Mouse (Mus musculus) left cerebral cortex, adult 11 months (tissue): ENCODE measurements around the gene Txlnb.
A peak's percentile ranks its signal among the peaks of the same experiment; 100 is the strongest.
"Not testable (repeated sequence)": the region's sequence is repeated elsewhere in the genome, so short reads cannot be mapped to it uniquely, and the experiment has no call there.

Experiments
- DNase-seq: peaks from one replicate; pipeline ENCODE4 v3.0.0; 2022; ENCODE audit warnings: low spot score

Gene Txlnb

DNA sequence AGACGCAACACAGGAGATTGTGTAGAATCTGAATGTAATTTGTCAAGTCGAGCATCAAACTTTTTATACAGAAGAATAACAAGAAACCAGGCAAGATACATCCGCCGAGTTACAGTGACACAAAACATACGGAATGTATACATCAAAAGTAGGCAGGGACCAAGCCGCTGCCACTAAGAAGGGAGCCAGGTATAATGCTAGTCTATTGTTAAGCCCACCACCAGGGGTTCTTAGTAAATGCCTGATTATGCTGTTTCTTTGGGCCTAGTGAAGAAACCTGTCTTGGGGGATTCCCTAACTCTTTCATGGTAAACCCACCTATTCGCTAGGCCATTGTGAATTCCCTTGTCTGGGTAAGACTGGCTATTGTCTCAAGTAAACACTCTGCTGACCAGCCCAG lies 24.4 kb downstream of the Txlnb start:
- not testable (repeated sequence) for DNase-seq

DNA sequence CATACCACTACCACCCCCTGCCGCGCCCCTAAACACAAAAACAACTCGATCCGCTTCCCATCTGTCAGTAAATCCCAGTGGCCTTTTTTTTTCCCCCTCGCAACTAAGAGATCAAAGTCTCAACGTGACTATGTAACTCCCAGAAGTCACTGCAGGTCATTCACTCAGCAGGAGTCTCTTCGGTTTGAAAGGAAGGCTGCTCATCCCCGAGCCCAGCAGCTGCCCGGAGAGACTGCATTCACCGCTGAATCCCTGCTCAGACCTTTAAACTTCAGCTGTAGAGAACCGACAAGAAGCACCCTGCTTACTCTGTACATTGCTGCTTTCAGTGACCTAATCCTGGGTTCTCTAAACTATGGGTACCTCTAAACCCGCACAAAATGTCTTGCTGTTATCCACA lies 31.4 kb downstream of the Txlnb start:
- no peak for DNase-seq

DNA sequence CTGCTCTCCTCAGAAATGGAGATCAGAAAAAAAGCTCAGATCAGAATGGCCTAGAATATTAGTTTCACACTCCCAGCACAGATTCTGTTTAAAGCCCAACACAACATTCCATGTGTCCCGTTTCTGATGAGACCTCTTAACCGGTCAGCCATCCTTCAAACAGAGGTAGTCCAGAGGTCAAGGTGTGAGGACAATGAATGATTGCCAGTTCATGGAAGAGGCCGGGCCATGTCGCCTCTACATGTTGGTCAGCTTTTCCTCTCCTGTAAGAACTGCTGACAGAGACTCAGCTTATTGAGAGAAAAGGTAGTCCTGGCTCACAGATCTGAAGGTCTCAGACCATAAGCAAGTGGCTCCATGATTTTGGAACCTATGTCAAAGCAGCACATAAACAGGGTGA lies 33.2 kb downstream of the Txlnb start:
- no peak for DNase-seq

DNA sequence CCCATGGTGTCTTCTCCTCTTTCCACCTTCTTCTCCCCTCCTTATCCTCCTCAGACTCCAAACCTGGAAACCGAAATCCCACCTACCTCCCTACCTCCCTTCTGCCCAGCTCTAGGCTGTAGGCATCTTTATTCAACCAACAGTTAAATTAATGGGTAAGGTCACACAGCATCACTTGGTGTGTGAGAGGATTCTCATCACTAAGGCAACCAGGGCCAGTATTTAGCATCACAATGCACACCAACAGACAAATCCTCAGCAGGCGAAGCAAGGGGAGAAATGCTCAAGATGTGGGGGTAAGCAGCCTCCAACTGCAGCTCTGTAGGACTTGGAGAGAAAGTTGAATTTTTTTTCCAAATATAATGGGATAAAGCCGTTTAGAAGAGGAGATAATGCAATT lies 35.0 kb downstream of the Txlnb start:
- no peak for DNase-seq

DNA sequence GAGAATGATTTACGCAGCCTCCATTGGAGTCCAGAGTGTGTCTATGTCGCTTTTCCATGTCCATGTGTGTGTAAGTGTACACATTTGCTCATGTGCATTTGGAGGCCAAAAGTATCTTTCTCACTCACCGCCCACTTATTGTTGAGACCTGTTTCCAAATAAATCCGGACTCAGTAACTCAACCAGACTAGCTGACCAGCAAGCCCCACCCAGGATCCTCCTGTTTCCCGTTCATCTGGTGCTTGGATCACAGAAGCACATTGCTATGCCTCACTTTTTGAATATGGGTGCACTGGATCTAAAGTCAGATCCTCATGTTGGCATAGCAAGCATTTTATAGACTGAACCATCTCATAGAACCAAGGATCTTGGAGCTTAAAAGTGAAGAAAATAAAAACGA lies 39.0 kb downstream of the Txlnb start:
- no peak for DNase-seq

DNA sequence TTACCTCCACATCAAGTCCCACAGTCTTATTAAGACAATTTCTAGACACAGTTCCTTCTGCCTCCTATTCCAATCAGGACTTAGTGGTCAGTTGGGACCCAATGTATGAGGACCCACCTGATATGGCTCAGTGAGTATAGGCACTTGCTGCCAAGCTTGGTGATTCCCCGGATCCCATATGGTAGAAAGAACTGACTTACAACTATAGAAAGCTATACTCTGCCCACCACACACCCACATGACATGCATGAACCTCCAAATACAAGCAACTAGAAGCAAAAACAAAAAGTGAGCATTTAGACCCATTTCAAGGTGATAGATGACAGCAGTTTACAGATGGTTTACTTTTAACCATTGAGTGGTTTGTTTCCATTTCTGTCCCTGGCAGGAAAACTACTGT lies 40.2 kb downstream of the Txlnb start:
- DNase-seq: no peak

DNA sequence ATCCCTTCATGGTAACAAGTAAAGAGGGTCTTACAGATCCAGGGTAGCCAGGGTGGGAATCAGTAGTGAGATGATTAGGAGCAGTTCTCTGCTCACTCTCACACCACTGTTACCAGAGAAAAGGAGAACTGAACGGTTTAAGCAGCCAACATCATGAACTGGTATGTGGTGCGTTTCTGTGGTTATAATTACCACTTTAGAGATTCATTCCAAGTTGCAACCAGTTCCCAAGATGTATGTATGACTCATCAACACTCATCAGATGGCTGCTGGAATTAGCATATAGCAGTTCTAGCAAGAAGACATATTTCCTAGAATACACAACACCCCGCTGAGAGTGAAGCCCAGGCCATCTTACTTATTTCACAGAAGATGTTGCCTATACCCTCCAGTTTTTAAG lies 46.0 kb downstream of the Txlnb start:
- peak; percentile 47 for DNase-seq

DNA sequence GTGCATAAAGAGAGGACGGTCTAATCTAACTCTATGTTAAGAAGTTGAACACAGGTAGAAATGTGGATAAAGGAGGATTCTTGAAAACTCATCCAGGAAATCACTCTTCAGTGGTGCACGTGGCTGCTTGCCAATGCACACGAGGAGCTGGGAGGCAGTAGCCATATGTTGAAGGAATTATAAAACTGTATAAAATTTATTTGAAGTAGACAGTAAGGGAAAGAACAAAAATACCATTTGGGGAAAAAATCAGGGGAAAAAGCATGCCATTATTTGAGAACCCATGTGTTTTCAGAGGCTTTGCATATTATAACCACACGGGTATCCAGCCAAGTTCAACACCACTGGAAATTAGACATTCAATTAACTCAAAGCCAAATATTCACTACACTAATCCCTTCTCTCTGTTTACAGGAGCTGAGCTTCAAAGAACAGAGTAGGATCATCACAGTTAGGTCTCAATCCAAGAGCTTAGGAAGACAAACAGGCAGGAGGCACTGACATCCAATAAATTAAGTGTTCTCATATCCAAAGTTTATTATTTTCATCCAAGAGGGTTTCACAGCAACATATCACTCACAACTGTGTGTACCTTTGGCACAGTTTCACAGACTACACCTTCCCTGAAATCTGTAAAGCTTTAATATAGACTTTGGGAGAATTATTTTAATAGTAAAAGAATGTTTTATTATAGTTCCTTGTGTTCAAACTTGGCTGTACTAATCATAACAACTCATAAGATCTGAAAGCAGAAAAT lies 48.9 kb downstream of the Txlnb start:
- no peak for DNase-seq

DNA sequence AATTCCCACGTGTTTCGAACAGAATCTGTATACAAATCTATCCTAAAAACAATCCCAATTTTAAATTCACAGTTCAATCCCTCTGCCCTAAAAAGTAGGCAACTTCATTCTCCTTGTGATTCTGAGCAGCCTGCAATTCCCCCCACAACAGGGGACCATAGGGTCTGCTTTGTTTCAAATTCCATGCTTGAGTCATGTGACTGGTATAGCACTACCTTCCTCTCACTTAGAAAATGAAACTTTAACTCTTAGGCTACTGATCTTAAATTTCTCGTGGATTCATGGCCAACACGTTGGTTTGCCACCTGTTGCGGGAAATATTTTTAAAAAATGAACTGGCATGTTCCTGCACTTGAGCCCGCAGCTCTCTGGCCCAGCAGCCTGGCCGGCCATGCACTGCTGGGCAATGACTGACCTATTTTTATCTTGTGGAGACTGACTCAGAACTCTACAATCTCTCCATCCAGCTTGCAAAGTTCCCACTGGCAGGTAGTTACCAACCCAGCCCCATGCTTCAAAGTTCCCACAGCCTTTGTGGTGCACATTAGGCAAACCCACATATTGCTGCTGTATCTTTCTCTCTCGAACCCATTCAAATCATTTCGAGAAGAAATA lies 61.7 kb downstream of the Txlnb start:
- no peak for DNase-seq

DNA sequence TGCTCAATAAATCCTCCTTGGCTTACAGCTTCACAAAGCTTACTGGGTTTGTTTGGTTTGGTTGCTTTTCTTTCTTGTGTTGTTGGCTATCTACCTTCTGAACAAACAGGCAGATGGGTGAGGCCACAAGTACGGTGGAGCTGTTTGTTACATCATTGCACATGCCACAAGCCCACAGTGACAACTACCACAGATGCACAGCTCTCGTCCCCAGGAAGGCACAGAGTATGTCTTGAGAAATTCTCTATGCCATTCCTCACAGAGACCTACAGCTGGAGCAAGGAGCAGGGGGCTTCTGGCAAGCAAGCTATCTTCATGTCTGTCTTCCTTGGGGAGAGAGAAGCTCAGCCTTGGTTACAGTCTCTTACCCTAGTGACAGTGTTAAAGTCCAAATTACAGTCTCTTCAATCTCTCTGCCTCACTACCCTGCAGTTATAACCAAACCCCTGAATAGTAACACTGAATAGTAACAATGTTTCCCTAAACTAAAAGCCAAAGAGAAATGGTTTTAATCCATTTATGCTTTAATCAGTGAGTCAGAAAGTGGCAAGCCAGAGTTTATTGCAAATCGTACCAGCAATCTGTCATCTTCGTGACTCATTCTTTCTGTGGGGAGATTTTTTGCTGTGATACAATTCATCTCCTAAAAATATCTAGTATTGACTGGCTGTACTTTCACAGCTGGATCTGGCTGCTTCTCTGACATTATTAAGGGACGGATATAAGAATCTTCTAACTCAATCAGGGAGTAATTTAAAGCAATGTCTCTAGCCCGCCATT lies 64.9 kb downstream of the Txlnb start:
- peak; percentile 9 for DNase-seq

DNA sequence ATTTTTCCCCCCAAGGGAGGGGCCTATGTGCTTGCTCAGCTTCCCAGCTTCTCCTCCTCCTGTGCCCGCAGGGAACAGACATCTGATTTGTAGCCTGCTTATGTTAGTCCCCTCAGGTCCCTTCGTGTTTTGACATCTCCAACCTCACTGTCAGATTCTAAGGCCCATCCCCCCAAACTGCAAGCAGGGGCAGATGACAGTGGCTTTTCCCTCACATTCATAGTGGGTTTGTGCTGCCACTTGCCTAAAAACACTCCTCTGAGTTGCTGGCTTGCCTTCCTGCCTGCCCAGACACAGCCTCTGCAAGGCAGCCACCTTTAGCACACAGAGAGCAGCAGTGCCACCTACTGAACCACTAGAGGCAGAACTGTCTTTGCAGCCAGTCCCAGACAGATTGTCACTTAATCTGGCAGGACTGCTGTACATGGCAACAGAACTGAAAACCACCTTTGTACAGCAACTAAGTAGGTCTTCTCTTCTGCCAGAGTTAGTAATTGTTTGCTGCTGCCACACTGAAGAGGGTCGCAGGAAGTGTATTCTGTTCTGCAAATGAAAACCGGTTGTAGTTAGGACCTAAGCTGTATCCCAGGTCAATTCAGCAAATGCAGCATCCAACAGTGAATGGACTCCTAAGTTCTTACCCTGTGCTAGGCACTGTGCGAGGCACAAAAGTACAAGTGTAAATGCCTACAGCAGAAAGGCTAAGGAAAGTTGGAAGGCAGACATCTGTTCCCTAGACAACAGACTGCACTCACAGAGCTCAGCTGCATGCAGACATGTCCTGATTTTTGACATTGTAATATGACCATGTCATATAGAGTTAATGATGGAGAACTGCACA lies 74.0 kb downstream of the Txlnb start:
- DNase-seq: peak; percentile 57

DNA sequence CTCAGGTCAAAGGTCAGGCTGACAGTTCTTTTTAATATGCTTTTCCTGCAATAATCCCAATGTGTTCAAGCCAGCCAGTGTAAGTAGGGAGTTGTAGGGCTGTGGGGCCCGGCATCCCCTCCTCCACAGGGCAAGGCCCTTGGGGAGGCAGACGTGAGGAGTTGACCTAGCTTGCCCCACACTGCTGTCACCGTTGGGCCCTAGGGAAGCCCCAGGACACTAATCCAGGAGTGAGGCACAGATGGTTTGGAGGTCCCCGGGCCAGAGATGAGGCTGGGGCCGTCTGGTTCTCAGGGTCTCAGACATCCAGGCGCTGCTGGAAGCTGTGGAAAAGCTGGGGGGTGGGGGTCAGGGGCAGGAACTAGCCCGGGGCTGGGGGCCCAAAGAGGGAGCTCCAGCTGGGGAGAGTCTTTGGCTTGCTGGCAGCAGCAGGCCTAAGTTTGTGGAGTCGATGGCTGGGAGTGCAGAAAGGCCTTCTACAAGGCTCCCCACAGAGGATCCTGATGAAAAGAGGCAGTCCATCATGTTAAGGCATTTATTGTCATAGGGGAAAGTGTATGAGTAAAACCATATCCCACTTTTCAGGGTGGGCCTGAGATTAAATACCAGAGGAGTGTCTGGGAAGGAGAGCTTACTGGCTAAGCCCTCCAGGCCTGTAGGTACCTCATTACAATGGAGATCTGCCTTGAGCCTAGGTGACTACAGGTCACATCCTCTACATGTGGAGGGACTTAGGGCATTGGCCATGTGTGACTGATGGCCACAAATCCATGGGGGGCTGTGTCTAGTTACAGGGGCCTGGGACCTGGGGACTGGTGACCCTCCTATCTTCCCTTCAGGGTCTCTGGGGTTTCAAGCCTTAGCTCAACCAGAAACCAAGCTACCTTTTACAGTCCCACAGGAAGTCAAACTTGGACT lies 82.2 kb downstream of the Txlnb start:
- no peak for DNase-seq

DNA sequence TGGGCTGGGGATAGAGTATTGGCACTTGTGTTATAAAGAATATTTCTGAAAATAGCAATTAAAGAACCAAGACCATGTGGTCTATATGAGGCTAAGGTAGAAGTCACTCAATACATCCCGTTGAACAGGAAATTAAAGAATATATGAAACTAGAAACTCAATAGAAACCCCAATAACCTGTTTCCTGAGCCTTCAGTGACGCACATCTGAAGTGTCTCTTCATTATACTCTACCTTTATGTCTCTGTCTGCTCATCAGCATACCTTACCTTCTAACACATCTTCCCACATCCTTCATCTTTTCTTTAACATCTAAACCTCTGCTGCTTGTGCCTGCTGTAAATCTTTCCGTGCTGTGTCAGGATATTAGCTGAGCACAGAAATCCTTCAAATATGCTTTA lies 84.0 kb downstream of the Txlnb start:
- no peak for DNase-seq

DNA sequence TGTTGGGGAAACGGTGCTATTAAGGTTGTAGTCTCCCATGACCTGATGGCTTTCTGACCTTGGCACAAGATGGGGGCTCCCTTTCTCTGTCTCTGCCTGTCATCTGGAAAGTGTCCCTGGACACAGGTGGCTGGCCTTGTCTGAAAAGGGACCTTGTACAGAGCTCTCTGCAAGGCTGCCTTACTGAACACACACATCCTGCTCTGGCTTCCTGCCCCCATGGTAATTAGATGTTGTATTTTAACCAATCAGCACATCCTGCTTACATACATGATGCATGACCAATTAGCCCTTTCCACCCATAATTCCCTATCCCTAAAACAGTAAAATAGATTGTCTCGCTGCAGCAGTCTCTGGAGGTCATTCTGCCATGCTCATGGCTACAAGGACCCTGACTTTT lies 84.7 kb downstream of the Txlnb start:
- no peak for DNase-seq
